Mouse (Mus musculus) brown adipose tissue, adult 24 weeks (tissue): ENCODE data around the gene Serping1. TPM values are rescaled to one million over a fixed set of nuclear protein-coding genes. Genes with fewer than 3 reads are reported as not detected.
"Not testable (repeated sequence)": the region's sequence is repeated elsewhere in the genome, so short reads cannot be mapped to it uniquely, and the experiment has no call there.

Source experiments
- H3K27ac ChIP-seq: fragments of 200-500 bp; replicated peaks from 2 replicates; pipeline ENCODE4 v1.5.1; 2012; ENCODE audit warnings: low read depth, mild to moderate bottlenecking, low read length
- H3K4me1 ChIP-seq: fragments of 200-500 bp; 2 replicates; pipeline ENCODE4 v1.6.1; 2012; ENCODE audit warnings: low read length, mixed read lengths; ENCODE audit not compliant: control insufficient read depth, insufficient read depth, insufficient read length
- H3K4me3 ChIP-seq: fragments of 200-500 bp; 2 replicates; pipeline ENCODE4 v1.5.1; 2012; ENCODE audit warnings: low read depth, mild to moderate bottlenecking, low read length, moderate library complexity; ENCODE audit not compliant: insufficient read depth
- polyA plus RNA-seq: library from polyadenylated mRNA; stranded (reverse); fragments of >200 nt; gene quantifications from 2 replicates; pipeline ENCODE4 v1.2.4, GENCODE M21; 2012; ENCODE audit not compliant: missing spikeins, insufficient read depth, insufficient read length

Gene Serping1
- 74.6 and 108 TPM in 2 replicates for polyA plus RNA-seq

GRCm38 (mm10) chr2:84775241-84775640 lies at the start of gene Serping1:
TSS of gene Serping1 (minus strand) at chr2:84775444.
- H3K27ac ChIP-seq: 0 out of 2 replicates have a peak within 1 kb of the TSS, but pooled peaks have one; percentile 27
- peak within 1 kb of the TSS; percentile 44 for H3K4me3 ChIP-seq
- no peaks in the 10 kb centered on the region for H3K4me1 ChIP-seq

- H3K27ac ChIP-seq: no peak overlapping the region
- no peaks in the 10 kb centered on the region for H3K4me1 ChIP-seq
- no peak overlapping the region for H3K4me3 ChIP-seq
Measured at GRCm38 (mm10) chr2:84823237-84823636, 48.0 kb upstream of the Serping1 start.

DNA sequence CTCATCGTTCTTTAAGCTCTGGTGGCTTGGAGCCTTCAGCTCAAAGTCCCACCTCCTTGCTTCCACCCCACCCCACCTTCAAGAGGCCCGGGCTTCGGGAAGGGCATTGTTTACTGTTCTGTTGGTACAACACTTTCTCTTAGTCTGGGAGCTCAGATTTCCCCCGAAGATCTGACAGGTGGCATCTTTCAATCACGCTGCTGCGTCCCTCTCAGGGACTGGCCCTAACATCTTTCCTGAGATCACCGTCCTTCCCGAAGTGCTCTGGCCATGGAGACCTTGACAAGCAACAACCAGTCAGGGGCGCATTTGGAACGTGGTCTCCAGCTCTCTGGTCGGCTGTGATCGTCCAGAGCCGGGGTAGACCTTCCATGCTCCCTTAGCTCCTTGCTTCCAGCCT lies 47.3 kb upstream of the Serping1 start, which contains the start of gene Smtnl1:
TSS of gene Smtnl1 (minus strand) at position 101 of the 400 bp plus-strand sequence.
- no peak within 1 kb of the TSS for H3K27ac ChIP-seq
- H3K4me3 ChIP-seq: no peak within 1 kb of the TSS
- H3K4me1 ChIP-seq: no peaks in the 10 kb centered on the region

- H3K27ac ChIP-seq: no peak overlapping the region
- no peak overlapping the region for H3K4me3 ChIP-seq
- H3K4me1 ChIP-seq: no peaks in the 10 kb centered on the region
Measured at GRCm38 (mm10) chr2:84819861-84820260, 44.6 kb upstream of the Serping1 start.

DNA sequence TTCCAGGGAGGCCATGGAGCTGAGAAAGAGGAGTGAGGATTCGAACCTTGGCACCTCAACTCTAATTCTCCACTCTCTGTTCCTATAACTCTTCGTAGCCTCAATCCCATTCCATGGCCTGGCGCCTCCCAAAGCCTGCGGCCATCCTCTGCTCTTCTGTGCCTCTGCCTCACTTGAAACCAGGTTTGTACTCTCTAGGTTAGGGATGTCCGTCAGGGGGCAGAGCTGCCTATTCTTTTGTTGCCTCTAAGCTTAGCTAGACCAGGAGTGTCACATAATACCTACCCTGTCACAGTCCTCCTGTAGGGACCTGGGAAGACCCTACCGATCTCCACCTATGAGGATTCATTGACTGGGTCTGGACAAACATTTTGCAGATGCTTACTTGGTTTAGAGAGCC lies 37.4 kb upstream of the Serping1 start:
- H3K4me3 ChIP-seq: no peak overlapping the region
- peaks cover 5% of the 10 kb centered on the region; the same call in 1 of the 2 replicates for H3K4me1 ChIP-seq
- H3K27ac ChIP-seq: no peak overlapping the region

- no peak overlapping the region for H3K4me3 ChIP-seq
- peaks cover 5% of the 10 kb centered on the region; the same call in 1 of the 2 replicates for H3K4me1 ChIP-seq
- no peak overlapping the region for H3K27ac ChIP-seq
Measured at GRCm38 (mm10) chr2:84811880-84812279, 36.6 kb upstream of the Serping1 start.

DNA sequence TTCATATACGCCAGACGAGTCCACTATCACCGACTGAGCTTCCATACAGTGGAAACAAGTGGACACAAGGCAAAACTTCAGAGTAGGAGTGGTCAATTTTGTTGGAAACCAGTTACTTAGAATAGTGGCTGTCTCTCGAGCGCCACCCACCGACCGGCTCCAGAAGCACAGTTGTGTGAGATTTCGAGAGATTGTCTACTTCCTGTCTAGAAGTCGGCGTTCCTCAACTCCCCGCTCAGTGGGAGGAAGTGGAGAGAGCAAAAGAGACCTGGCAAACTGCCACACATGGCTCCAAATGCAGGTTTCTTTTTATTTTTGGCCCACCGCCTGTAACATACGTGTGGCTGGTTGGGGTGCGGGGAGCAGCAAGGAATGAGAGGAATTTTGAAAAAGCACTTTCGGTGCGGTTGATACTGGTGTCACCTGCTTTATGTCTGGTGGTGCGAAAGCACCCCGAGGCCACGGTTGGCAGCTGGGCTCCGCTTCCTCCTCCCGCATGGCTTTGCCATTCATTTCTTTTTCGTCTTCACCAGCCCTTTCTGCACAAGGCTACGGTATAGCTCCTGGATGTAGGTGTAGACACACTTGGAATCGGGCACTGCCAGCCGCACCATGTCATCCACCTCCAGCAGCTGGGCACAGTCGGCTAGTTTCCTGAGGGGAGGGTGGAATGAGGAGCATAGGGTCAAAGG lies 35.8 kb upstream of the Serping1 start:
- Histone ChIP-seq H3K4me3 (peak overlapping the region; percentile 57), H3K27ac (no peak overlapping the region), H3K4me1 (peaks cover 5% of the 10 kb centered on the region; the same call in 1 of the 2 replicates)

DNA sequence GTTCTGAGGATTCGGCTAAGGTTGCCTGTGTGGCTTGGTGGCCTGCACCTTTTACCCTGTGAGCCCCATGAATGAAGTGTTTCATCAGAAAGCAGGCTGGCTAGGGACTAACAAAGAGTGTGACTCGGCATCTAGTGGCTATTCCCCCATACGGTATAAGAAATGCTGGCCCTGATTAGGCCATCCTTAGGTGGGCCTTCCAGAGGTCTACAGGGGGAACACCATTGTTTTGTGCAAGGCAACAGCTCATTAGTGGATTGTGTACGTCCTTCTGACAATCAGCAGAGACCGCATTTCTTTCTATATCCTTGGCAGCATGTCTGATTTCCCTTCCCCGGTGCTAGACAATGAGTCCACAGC lies 35.3 kb upstream of the Serping1 start:
- Histone ChIP-seq H3K4me1 (peaks cover 5% of the 10 kb centered on the region; the same call in 1 of the 2 replicates), H3K4me3 (no peak overlapping the region), H3K27ac (no peak overlapping the region)

- no peak overlapping the region for H3K4me3 ChIP-seq
- H3K27ac ChIP-seq: no peak overlapping the region
- H3K4me1 ChIP-seq: peaks cover 5% of the 10 kb centered on the region; the same call in 1 of the 2 replicates
Measured at GRCm38 (mm10) chr2:84809330-84809729, 34.1 kb upstream of the Serping1 start.

GRCm38 (mm10) chr2:84806546-84806945 lies 31.3 kb upstream of the Serping1 start:
- no peak overlapping the region for H3K4me3 ChIP-seq
- no peak overlapping the region for H3K27ac ChIP-seq
- H3K4me1 ChIP-seq: peaks cover 5% of the 10 kb centered on the region; the same call in 1 of the 2 replicates

DNA sequence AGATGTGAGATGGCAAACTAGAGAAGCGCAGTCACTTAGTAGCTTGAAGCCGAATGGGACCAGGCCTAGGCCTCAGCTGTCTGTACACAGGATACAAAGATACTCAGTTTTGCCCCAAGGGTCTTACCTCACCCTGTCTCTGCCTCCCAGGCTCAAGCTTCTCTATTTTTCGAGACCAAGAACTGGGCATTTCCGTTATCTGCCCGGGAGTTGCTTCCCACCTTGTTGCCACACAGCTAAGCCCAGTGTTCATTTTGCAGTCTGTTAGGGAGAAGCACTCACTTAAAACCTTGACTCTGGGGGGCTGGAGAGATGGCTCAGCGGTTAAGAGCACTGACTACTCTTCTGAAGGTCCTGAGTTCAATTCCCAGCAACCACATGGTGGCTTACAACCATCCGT lies 28.7 kb upstream of the Serping1 start:
- Histone ChIP-seq H3K4me3 (no peak overlapping the region), H3K27ac (no peak overlapping the region), H3K4me1 (no peaks in the 10 kb centered on the region)

- H3K4me3 ChIP-seq, H3K27ac ChIP-seq, H3K4me1 ChIP-seq: not testable (repeated sequence)
Measured at GRCm38 (mm10) chr2:84801223-84801622, 26.0 kb upstream of the Serping1 start.

DNA sequence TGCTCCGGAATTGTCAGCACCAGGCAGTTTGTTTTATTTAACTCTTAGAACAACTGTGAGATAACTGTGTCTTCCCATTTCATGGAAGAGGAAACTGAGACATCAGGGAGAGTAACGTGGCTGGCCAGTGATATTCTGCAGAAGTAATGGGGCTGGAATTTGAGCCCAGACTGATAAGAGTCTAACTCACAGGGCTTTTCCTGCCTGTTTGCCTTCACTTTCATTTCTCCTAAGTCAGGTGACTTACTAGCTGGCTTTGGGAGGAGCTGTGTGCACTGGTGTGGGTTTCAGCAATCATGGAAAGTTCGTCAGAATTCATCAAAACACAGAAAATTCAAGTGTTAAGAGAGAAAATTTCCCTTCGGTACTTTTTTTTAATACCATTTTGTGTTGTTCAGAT lies 25.1 kb upstream of the Serping1 start:
- H3K4me3 ChIP-seq: 0 out of 2 replicates have a peak overlapping the region, but pooled peaks have one; percentile 16
- 0 out of 2 replicates have a peak overlapping the region, but pooled peaks have one; percentile 38 for H3K27ac ChIP-seq
- no peaks in the 10 kb centered on the region for H3K4me1 ChIP-seq

GRCm38 (mm10) chr2:84799041-84799561 lies 23.9 kb upstream of the Serping1 start:
- Histone ChIP-seq H3K27ac (peak overlapping the region; percentile 67), H3K4me1 (no peaks in the 10 kb centered on the region), H3K4me3 (peak overlapping the region; percentile 73)

DNA sequence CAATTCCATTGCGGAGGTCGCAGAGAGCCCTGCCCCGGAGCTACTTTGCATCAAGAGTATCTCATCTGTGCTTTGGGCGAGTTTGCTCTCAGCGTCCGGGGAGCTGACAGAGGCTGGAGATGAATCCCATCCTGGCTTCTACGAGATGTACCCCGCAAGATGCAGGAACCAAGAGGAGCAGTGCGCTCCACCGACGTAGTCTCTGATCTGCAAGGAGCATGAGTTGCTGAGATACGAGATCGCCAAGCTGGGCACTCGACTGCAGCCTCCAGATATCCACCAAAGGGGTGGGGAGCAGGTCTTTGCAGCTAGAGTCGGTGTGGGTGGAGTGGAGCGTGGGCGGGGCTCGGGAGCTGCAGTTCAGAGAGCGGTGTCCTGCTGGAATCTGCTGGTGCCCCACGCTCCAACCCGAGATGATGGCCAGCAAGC lies 23.3 kb upstream of the Serping1 start, which contains the start of gene Ube2l6:
TSS of gene Ube2l6 (plus strand) at position 336 of the 429 bp plus-strand sequence.
- H3K27ac ChIP-seq: peak within 1 kb of the TSS; percentile 67
- peak within 1 kb of the TSS; percentile 73 for H3K4me3 ChIP-seq
- H3K4me1 ChIP-seq: no peaks in the 10 kb centered on the region
